Mouse (Mus musculus) thymus, adult 18-20 months (tissue): ENCODE results near the gene Zmym6.
A peak's percentile ranks its signal among the peaks of the same experiment; 100 is the strongest.

Experiments
- DNase-seq, 2 experiments: peaks; one replicate each; pipeline ENCODE4 v3.0.0; 2022; ENCODE audit warnings: mixed read lengths in 2 of 2

Gene Zmym6

GRCm38 (mm10) chr4:127125834-127126463, 48.8 kb downstream of the Zmym6 start:
- peak; percentile 77 to 81 for DNase-seq

- DNase-seq: no peak
Observed at GRCm38 (mm10) chr4:127134687-127135086, 57.5 kb downstream of the Zmym6 start.

- no peak for DNase-seq
Observed at GRCm38 (mm10) chr4:127137591-127137990, 60.4 kb downstream of the Zmym6 start.

GRCm38 (mm10) chr4:127138486-127138885, 61.3 kb downstream of the Zmym6 start:
- DNase-seq: no peak

GRCm38 (mm10) chr4:127150031-127150430, 72.8 kb downstream of the Zmym6 start:
- no peak for DNase-seq

- DNase-seq: no peak
Observed at GRCm38 (mm10) chr4:127153345-127153744, 76.2 kb downstream of the Zmym6 start.

- DNase-seq: no peak
Observed at GRCm38 (mm10) chr4:127155757-127156156, 78.6 kb downstream of the Zmym6 start.

- DNase-seq: no peak
Observed at GRCm38 (mm10) chr4:127157746-127158145, 80.6 kb downstream of the Zmym6 start.

- DNase-seq: no peak
Observed at GRCm38 (mm10) chr4:127163926-127164325, 86.7 kb downstream of the Zmym6 start.

- no peak for DNase-seq
Observed at GRCm38 (mm10) chr4:127167096-127167495, 89.9 kb downstream of the Zmym6 start.

- no peak for DNase-seq
Observed at GRCm38 (mm10) chr4:127167731-127168130, 90.5 kb downstream of the Zmym6 start.

GRCm38 (mm10) chr4:127168211-127168913, 91.2 kb downstream of the Zmym6 start:
- no peak for DNase-seq

- no peak for DNase-seq
Observed at GRCm38 (mm10) chr4:127168914-127169345, 91.7 kb downstream of the Zmym6 start, which contains the start of gene Dlgap3. Gene Dlgap3, plus strand, starts transcription at chr4:127169204.

GRCm38 (mm10) chr4:127169346-127170221, 92.4 kb downstream of the Zmym6 start:
- DNase-seq: no peak

GRCm38 (mm10) chr4:127170866-127171265, 93.7 kb downstream of the Zmym6 start:
- DNase-seq: no peak

- no peak for DNase-seq
Observed at GRCm38 (mm10) chr4:127171341-127171905, 94.2 kb downstream of the Zmym6 start.

GRCm38 (mm10) chr4:127172119-127172518, 94.9 kb downstream of the Zmym6 start:
- DNase-seq: no peak

GRCm38 (mm10) chr4:127172614-127173013, 95.4 kb downstream of the Zmym6 start:
- DNase-seq: no peak

GRCm38 (mm10) chr4:127173461-127173860, 96.3 kb downstream of the Zmym6 start:
- no peak for DNase-seq
